Mouse (Mus musculus) megakaryocyte, embryonic 14.5 days (primary cell): ENCODE measurements around the gene Fbxl14.
"Not testable (repeated sequence)": the region's sequence is repeated elsewhere in the genome, so short reads cannot be mapped to it uniquely, and the experiment has no call there.

Source experiments
- FLI1 ChIP-seq: IDR thresholded peaks from 2 replicates; pipeline ENCODE4 v1.6.1; 2012; ENCODE audit warnings: low read length, inconsistent platforms, mixed read lengths
- GATA1 ChIP-seq: IDR thresholded peaks from 3 replicates; pipeline ENCODE4 v1.6.1; 2012; ENCODE audit warnings: mixed read lengths, low read length, inconsistent platforms, borderline replicate concordance

- TF ChIP-seq GATA1, FLI1: not testable (repeated sequence)
Observed at GRCm38 (mm10) chr6:119481741-119482390, 2.4 kb downstream of the Fbxl14 start.
